Mouse (Mus musculus) testis, adult 2 months (tissue): Measurements from ENCODE around the gene Dgkq.

Source experiments
- CTCF ChIP-seq: fragments of 200-500 bp; IDR thresholded peaks from 2 replicates; pipeline ENCODE4 v1.5.1; 2012; ENCODE audit warnings: low read depth, mild to moderate bottlenecking, inconsistent platforms, low read length, moderate library complexity; ENCODE audit not compliant: control insufficient read depth, insufficient read depth, insufficient replicate concordance
- POLR2A ChIP-seq: fragments of 200-500 bp; IDR thresholded peaks from 2 replicates; pipeline ENCODE4 v1.6.1; 2012; ENCODE audit warnings: low read depth, mild to moderate bottlenecking, inconsistent platforms, low read length, moderate library complexity; ENCODE audit not compliant: control insufficient read depth

- TF ChIP-seq POLR2A, result no peak
- no peak for TF ChIP-seq CTCF
These were observed 69.5 kb downstream of the Dgkq start for GRCm38 (mm10) chr5:108599923-108600322.
